Mouse (Mus musculus) C2C12 (cell line): ENCODE data around the gene Supt5. TPM values are rescaled to one million over a fixed set of nuclear protein-coding genes. Genes with fewer than 3 reads are reported as not detected.

ENCODE experiments used
- H3K27me3 ChIP-seq: one replicate; pipeline ENCODE4 v1.6.1; 2011; ENCODE audit not compliant: control insufficient read depth, insufficient read depth, insufficient read length
- H3K36me3 ChIP-seq: one replicate; pipeline ENCODE4 v1.6.1; 2011; ENCODE audit not compliant: control insufficient read depth, insufficient read depth
- H3K4me3 ChIP-seq: one replicate; pipeline ENCODE4 v1.5.1; 2011; ENCODE audit warnings: mild to moderate bottlenecking, control low read depth; ENCODE audit not compliant: poor library complexity, insufficient read depth, severe bottlenecking
- H3K79me2 ChIP-seq: one replicate; pipeline ENCODE4 v1.6.1; 2011; ENCODE audit not compliant: control insufficient read depth, insufficient read depth
- H3K79me3 ChIP-seq: one replicate; pipeline ENCODE4 v1.6.1; 2011; ENCODE audit warnings: low read depth, control low read depth
- H3ac ChIP-seq: one replicate; pipeline ENCODE3; 2011; ENCODE audit warnings: low read depth; ENCODE audit not compliant: control insufficient read depth, insufficient read length
- CEBPB ChIP-seq: IDR thresholded peaks from one replicate; pipeline ENCODE4 v1.6.1; 2011; ENCODE audit warnings: low read depth, mild to moderate bottlenecking, control low read depth, moderate library complexity
- CTCF ChIP-seq: IDR thresholded peaks from one replicate; pipeline ENCODE4 v1.5.1; 2011; ENCODE audit not compliant: control insufficient read depth, insufficient read depth, insufficient read length
- FOSL1 ChIP-seq: IDR thresholded peaks from one replicate; pipeline ENCODE4 v1.8.0; 2011; ENCODE audit warnings: mild to moderate bottlenecking, low read length; ENCODE audit not compliant: poor library complexity, insufficient read depth, severe bottlenecking
- MAX ChIP-seq: IDR thresholded peaks from one replicate; pipeline ENCODE4 v1.6.1; 2011; ENCODE audit warnings: mild to moderate bottlenecking, control low read depth
- MYOD1 ChIP-seq: IDR thresholded peaks from one replicate; pipeline ENCODE4 v1.6.1; 2011; ENCODE audit warnings: low read depth; ENCODE audit not compliant: control insufficient read depth, insufficient read length
- MYOG ChIP-seq: IDR thresholded peaks from one replicate; pipeline ENCODE4 v1.6.1; 2011; ENCODE audit not compliant: control insufficient read depth, insufficient read length; ENCODE audit errors: extremely low read depth
- USF1 ChIP-seq: IDR thresholded peaks from one replicate; pipeline ENCODE4 v1.6.1; 2011; ENCODE audit warnings: low read depth, mild to moderate bottlenecking, control low read depth, moderate library complexity
- polyA plus RNA-seq: library from polyadenylated mRNA; unstranded; fragments of >200 nt; fragmentation: generic; extraction: Trizol; gene quantifications from one replicate; pipeline ENCODE4 v1.2.1, GENCODE M21; 2012; ENCODE audit warnings: missing spikeins

Gene Supt5
- polyA plus RNA-seq, 1 experiment: 82.4 TPM

- H3K79me3 ChIP-seq: no peaks in the 10 kb centered on the region
- no peaks in the 10 kb centered on the region for H3K79me2 ChIP-seq
- TF ChIP-seq MYOD1: no peak
- TF ChIP-seq FOSL1: no peak
- TF ChIP-seq MYOG: no peak
- TF ChIP-seq USF1: no peak
- TF ChIP-seq MAX: no peak
- TF ChIP-seq CTCF: no peak
- no peak for TF ChIP-seq CEBPB
- no peak within 1 kb of the TSS for H3K4me3 ChIP-seq
- H3K27me3 ChIP-seq: peaks cover 77% of the 10 kb centered on the region
- H3K36me3 ChIP-seq: no peaks in the 10 kb centered on the region
- H3ac ChIP-seq: no peak within 1 kb of the TSS
Observed at GRCm38 (mm10) chr7:28290638-28291590, 47.6 kb downstream of the Supt5 start, which contains the start of gene Selenov. Selenov (minus strand) TSS chr7:28291186.

GRCm38 (mm10) chr7:28290165-28290564 is 48.4 kb downstream of the Supt5 start:
- Histone ChIP-seq H3K79me3 (no peaks in the 10 kb centered on the region), H3K4me3 (no peak overlapping the region), H3K36me3 (no peaks in the 10 kb centered on the region), H3K27me3 (peaks cover 75% of the 10 kb centered on the region), H3K79me2 (no peaks in the 10 kb centered on the region), H3ac (no peak overlapping the region)
- TF ChIP-seq CTCF (no peak), MYOD1 (no peak), USF1 (no peak)

- Histone ChIP-seq H3K36me3 (no peaks in the 10 kb centered on the region), H3K27me3 (no peaks in the 10 kb centered on the region), H3K79me2 (no peaks in the 10 kb centered on the region), H3K4me3 (no peak overlapping the region), H3ac (no peak overlapping the region), H3K79me3 (no peaks in the 10 kb centered on the region)
- TF ChIP-seq MYOD1: no peak
- no peak for TF ChIP-seq USF1
- no peak for TF ChIP-seq FOSL1
- no peak for TF ChIP-seq CTCF
- no peak for TF ChIP-seq MYOG
- no peak for TF ChIP-seq CEBPB
- no peak for TF ChIP-seq MAX
Observed at GRCm38 (mm10) chr7:28280630-28281029, 57.9 kb downstream of the Supt5 start.

DNA sequence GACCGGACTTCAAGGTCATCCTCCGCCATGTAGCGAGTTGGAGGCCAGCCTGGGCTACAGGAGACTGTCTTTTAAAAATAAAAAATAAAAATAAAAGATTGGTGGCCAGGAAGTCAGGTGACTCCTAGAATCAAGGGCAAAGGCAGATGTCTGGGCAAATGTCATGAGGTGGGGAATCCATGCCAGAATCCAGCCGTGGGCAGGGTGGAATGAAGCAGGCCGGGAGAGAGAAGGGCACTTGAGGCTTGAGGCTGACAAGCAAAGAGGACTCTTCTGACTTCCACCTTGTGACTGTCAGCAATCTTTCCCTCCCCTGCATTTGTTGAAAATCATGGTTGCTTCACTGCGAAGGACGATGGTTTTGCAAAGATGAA is 60.3 kb downstream of the Supt5 start:
- no peaks in the 10 kb centered on the region for H3K79me2 ChIP-seq
- H3K4me3 ChIP-seq: no peak overlapping the region
- no peak for TF ChIP-seq CTCF
- no peak for TF ChIP-seq FOSL1
- TF ChIP-seq MAX: no peak
- TF ChIP-seq MYOD1: no peak
- no peak for TF ChIP-seq MYOG
- TF ChIP-seq USF1: no peak
- TF ChIP-seq CEBPB: no peak
- no peaks in the 10 kb centered on the region for H3K36me3 ChIP-seq
- no peak overlapping the region for H3ac ChIP-seq
- no peaks in the 10 kb centered on the region for H3K27me3 ChIP-seq
- H3K79me3 ChIP-seq: no peaks in the 10 kb centered on the region

GRCm38 (mm10) chr7:28277615-28278278 is 60.8 kb downstream of the Supt5 start, which contains the start of gene Eid2b:
Eid2b (plus strand) TSS chr7:28277739.
- Histone ChIP-seq H3K79me3 (no peaks in the 10 kb centered on the region), H3K27me3 (no peaks in the 10 kb centered on the region), H3K36me3 (no peaks in the 10 kb centered on the region), H3K79me2 (no peaks in the 10 kb centered on the region), H3ac (peak within 1 kb of the TSS; percentile 76), H3K4me3 (peak within 1 kb of the TSS; percentile 36)
- TF ChIP-seq USF1 (no peak), MAX (peak; percentile 2), CTCF (peak; percentile 88), FOSL1 (no peak), CEBPB (peak; percentile 94), MYOG (no peak), MYOD1 (no peak)
